Mouse (Mus musculus): ENCODE results near the gene Pcsk4. TPM values are rescaled to one million over a fixed set of nuclear protein-coding genes. Genes with fewer than 3 reads are reported as not detected.

Gene Pcsk4
- polyA plus RNA-seq, 1 experiment = 0.55 TPM

- Histone ChIP-seq H3K27me3 (ENCODE audit: control insufficient read depth) (no peaks in the 10 kb centered on the region), H3K9me3 (ENCODE audit: control insufficient read depth, low read length) (no peaks in the 10 kb centered on the region), H3K36me3 (ENCODE audit: control insufficient read depth) (peaks cover 96% of the 10 kb centered on the region), H3K4me3 (replicated peaks) (peak overlapping the region; percentile 56), H3K4me1 (ENCODE audit: control insufficient read depth) (peaks cover 80% of the 10 kb centered on the region)
- TF ChIP-seq GATA1 (IDR thresholded peaks at IDR 0.05; ENCODE audit: low read length) = no peak
- TF ChIP-seq TAL1 (IDR thresholded peaks at IDR 0.05; ENCODE audit: low read length) = no peak; the same call in 2 of the 3 replicates
These were observed 57.3 kb downstream of the Pcsk4 start for GRCm38 (mm10) chr10:80271870-80272585.

Other genes starting within 250 kb of the Pcsk4 start
- 3.4 and 3.9 TPM in 2 replicates for gene Sbno2, start 223.9 kb downstream of the Pcsk4 start, polyA plus RNA-seq (2012)
- gene Stk11, start 213.7 kb downstream of the Pcsk4 start, polyA plus RNA-seq (2012) = 69.2 and 71.6 TPM in 2 replicates
- 139 and 144 TPM in 2 replicates for gene Atp5d, start 190.9 kb downstream of the Pcsk4 start, polyA plus RNA-seq (2012)
- 0.15 and 0.52 TPM in 2 replicates for gene Cbarp, start 188.7 kb downstream of the Pcsk4 start, polyA plus RNA-seq (2012)
- 7.0 and 9.3 TPM in 2 replicates for gene Midn, start 181.2 kb downstream of the Pcsk4 start, polyA plus RNA-seq (2012)
- gene Cirbp, start 163.5 kb downstream of the Pcsk4 start, polyA plus RNA-seq (2012) = 3.9 and 4.3 TPM in 2 replicates
- 0.60 and 0.99 TPM in 2 replicates for gene 1600002K03Rik, start 156.6 kb downstream of the Pcsk4 start, polyA plus RNA-seq (2012)
- 0.10 and 0.16 TPM in 2 replicates for gene Efna2, start 150.0 kb downstream of the Pcsk4 start, polyA plus RNA-seq (2012)
- 4.2 and 4.7 TPM in 2 replicates for gene Mum1, start 103.1 kb downstream of the Pcsk4 start, polyA plus RNA-seq (2012)
- 19.0 and 28.9 TPM in 2 replicates for gene Ndufs7, start 80.4 kb downstream of the Pcsk4 start, polyA plus RNA-seq (2012)
- gene Gamt, start 68.5 kb downstream of the Pcsk4 start, polyA plus RNA-seq (2012) = 0.11 and 0.20 TPM in 2 replicates
- 76.5 and 84.5 TPM in 2 replicates for gene Dazap1, start 68.0 kb downstream of the Pcsk4 start, polyA plus RNA-seq (2012)
- 998 and 1,528 TPM in 2 replicates for gene Rps15, start 37.0 kb downstream of the Pcsk4 start, polyA plus RNA-seq (2012)
- under 0.01 TPM in 1 of 2 replicates, not detected in the other for gene Apc2, start 33.5 kb downstream of the Pcsk4 start, polyA plus RNA-seq (2012)
- gene 2310011J03Rik, start 9.0 kb downstream of the Pcsk4 start, polyA plus RNA-seq (2012) = 10.6 and 12.9 TPM in 2 replicates
- gene Reep6, start 455 bp upstream of the Pcsk4 start, polyA plus RNA-seq (2012) = 18.8 and 21.4 TPM in 2 replicates
- 2.2 and 2.6 TPM in 2 replicates for gene Adamtsl5, start 18.9 kb upstream of the Pcsk4 start, polyA plus RNA-seq (2012)
- gene Plk5, start 27.0 kb upstream of the Pcsk4 start, polyA plus RNA-seq (2012) = not detected in 2 replicates
- 0.53 and 0.55 TPM in 2 replicates for gene Mex3d, start 58.2 kb upstream of the Pcsk4 start, polyA plus RNA-seq (2012)
- gene Mbd3, start 70.1 kb upstream of the Pcsk4 start, polyA plus RNA-seq (2012) = 24.1 and 26.2 TPM in 2 replicates
- gene Uqcr11, start 77.3 kb upstream of the Pcsk4 start, polyA plus RNA-seq (2012) = 197 and 289 TPM in 2 replicates
- 61.1 and 64.8 TPM in 2 replicates for gene Tcf3, start 104.1 kb upstream of the Pcsk4 start, polyA plus RNA-seq (2012)
- gene Onecut3, start 165.3 kb upstream of the Pcsk4 start, polyA plus RNA-seq (2012) = not detected in 2 replicates
- gene Atp8b3, start 209.6 kb upstream of the Pcsk4 start, polyA plus RNA-seq (2012) = 0.01 and 0.03 TPM in 2 replicates
- 14.5 and 15.5 TPM in 2 replicates for gene Rexo1, start 232.1 kb upstream of the Pcsk4 start, polyA plus RNA-seq (2012)
- gene Klf16, start 247.8 kb upstream of the Pcsk4 start, polyA plus RNA-seq (2012) = 19.9 and 21.2 TPM in 2 replicates

Measured in erythroblast, embryonic 14.5 days (primary cell).